Mouse (Mus musculus): Measurements from ENCODE around the gene Gm10715. TPM values are rescaled to one million over a fixed set of nuclear protein-coding genes. Genes with fewer than 3 reads are reported as not detected.
"Not testable (repeated sequence)": the region's sequence is repeated elsewhere in the genome, so short reads cannot be mapped to it uniquely, and the experiment has no call there.

Gm10715 gene
- polyA plus RNA-seq, 1 experiment from 2014 or later, result not detected

GRCm38 (mm10) chr9:3012054-3012621, 24.5 kb upstream of the Gm10715 start:
- not testable (repeated sequence) for H3K27me3 ChIP-seq (replicated peaks; ENCODE audit: insufficient read depth, low read length); DNase-seq (ENCODE audit: low spot score); H3K4me3 ChIP-seq (ENCODE audit: low read depth, low read length); H3K9me3 ChIP-seq (ENCODE audit: low read length); H3K27ac ChIP-seq (ENCODE audit: low read length); H3K9ac ChIP-seq (replicated peaks; ENCODE audit: low read depth); ATAC-seq; H3K4me2 ChIP-seq (replicated peaks; ENCODE audit: low read depth, low read length); H3K4me1 ChIP-seq (ENCODE audit: insufficient read depth, low read depth, low read length); H3K36me3 ChIP-seq (ENCODE audit: insufficient read depth, low read length)
- WGBS, result 83% methylated on average over 2 of the region's 7 CpGs

DNA sequence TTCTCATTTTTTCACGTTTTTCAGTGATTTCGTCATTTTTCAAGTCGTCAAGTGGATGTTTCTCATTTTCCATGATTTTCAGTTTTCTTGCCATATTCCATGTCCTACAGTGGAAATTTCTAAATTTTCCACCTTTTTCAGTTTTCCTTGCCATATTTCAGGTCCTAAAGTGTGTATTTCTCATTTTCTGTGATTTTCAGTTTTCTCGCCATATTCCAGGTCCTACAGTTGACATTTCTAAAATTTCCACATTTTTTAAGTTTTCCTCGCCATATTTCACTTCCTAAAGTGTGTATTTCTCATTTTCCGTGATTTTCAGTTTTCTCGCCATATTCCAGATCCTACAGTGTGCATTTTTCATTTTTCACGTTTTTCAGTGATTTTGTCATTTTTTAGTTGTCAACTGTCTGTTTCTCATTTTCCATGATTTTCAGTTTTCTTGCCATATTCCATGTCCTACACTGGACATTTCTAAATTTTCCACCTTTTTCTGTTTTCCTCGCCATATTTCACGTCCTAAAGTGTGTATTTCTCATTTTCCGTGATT, 23.9 kb upstream of the Gm10715 start, which contains the start of gene Gm10721:
Gene Gm10721 (plus strand): TSS at position 408 of the 547 bp plus-strand sequence.
- not testable (repeated sequence) for H3K27ac ChIP-seq (ENCODE audit: low read length); H3K4me2 ChIP-seq (replicated peaks; ENCODE audit: low read depth, low read length); H3K9me3 ChIP-seq (ENCODE audit: low read length); H3K9ac ChIP-seq (replicated peaks; ENCODE audit: low read depth); H3K36me3 ChIP-seq (ENCODE audit: insufficient read depth, low read length); DNase-seq (ENCODE audit: low spot score); H3K27me3 ChIP-seq (replicated peaks; ENCODE audit: insufficient read depth, low read length); H3K4me3 ChIP-seq (ENCODE audit: low read depth, low read length); H3K4me1 ChIP-seq (ENCODE audit: insufficient read depth, low read depth, low read length)
- WGBS, result no CpG with 5 or more reads among the region's 11 CpGs
- peak; percentile 43 for ATAC-seq

DNA sequence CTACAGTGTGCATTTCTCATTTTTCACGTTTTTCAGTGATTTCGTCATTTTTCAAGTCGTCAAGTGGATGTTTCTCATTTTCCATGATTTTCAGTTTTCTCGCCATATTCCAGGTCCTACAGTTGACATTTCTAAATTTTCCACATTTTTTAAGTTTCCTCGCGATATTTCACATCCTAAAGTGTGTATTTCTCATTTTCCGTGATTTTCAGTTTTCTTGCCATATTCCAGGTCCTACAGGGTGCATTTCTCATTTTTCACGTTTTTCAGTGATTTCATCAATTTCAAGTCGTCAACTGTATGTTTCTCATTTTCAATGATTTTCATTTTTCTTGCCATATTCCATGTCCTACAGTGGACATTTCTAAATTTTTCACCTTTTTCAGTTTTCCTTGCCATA, 21.3 kb upstream of the Gm10715 start, which contains the start of gene Gm10720:
Gene Gm10720 (plus strand): TSS at position 301 of the 400 bp plus-strand sequence.
- H3K9ac ChIP-seq (replicated peaks; ENCODE audit: low read depth); H3K27me3 ChIP-seq (replicated peaks; ENCODE audit: insufficient read depth, low read length); DNase-seq (ENCODE audit: low spot score); ATAC-seq; H3K9me3 ChIP-seq (ENCODE audit: low read length); H3K4me3 ChIP-seq (ENCODE audit: low read depth, low read length); H3K4me1 ChIP-seq (ENCODE audit: insufficient read depth, low read depth, low read length); H3K27ac ChIP-seq (ENCODE audit: low read length); H3K36me3 ChIP-seq (ENCODE audit: insufficient read depth, low read length); H3K4me2 ChIP-seq (replicated peaks; ENCODE audit: low read depth, low read length): not testable (repeated sequence)
- whole genome bisulfite sequencing, result 56% methylated on average over 4 of the region's 9 CpGs

DNA sequence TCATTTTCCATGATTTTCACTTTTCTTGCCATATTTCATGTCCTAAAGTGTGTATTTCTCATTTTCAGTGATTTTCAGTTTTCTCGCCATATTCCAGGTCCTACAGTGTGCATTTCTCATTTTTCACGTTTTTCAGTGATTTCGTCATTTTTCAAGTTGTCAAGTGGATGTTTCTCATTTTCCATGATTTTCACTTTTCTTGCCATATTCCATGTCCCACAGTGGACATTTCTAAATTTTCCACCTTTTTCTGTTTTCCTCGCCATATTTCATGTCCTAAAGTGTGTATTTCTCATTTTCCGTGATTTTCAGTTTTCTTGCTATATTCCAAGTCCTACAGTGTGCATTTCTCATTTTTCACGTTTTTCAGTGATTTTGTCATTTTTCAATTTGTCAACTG, 20.8 kb upstream of the Gm10715 start:
- not testable (repeated sequence) for H3K9ac ChIP-seq (replicated peaks; ENCODE audit: low read depth); DNase-seq (ENCODE audit: low spot score); H3K36me3 ChIP-seq (ENCODE audit: insufficient read depth, low read length); H3K9me3 ChIP-seq (ENCODE audit: low read length); H3K4me1 ChIP-seq (ENCODE audit: insufficient read depth, low read depth, low read length); H3K27me3 ChIP-seq (replicated peaks; ENCODE audit: insufficient read depth, low read length); H3K4me3 ChIP-seq (ENCODE audit: low read depth, low read length); H3K4me2 ChIP-seq (replicated peaks; ENCODE audit: low read depth, low read length); H3K27ac ChIP-seq (ENCODE audit: low read length); ATAC-seq
- 61% methylated on average over 5 of the region's 6 CpGs for WGBS

DNA sequence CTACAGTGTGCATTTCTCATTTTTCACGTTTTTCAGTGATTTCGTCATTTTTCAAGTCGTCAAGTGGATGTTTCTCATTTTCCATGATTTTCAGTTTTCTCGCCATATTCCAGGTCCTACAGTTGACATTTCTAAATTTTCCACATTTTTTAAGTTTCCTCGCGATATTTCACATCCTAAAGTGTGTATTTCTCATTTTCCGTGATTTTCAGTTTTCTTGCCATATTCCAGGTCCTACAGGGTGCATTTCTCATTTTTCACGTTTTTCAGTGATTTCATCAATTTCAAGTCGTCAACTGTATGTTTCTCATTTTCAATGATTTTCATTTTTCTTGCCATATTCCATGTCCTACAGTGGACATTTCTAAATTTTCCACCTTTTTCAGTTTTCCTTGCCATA, 19.6 kb upstream of the Gm10715 start, which contains the start of gene Gm10719:
Gene Gm10719 (plus strand): TSS at position 301 of the 400 bp plus-strand sequence.
- not testable (repeated sequence) for H3K9me3 ChIP-seq (ENCODE audit: low read length); H3K27me3 ChIP-seq (replicated peaks; ENCODE audit: insufficient read depth, low read length); ATAC-seq; H3K4me1 ChIP-seq (ENCODE audit: insufficient read depth, low read depth, low read length); DNase-seq (ENCODE audit: low spot score); H3K4me3 ChIP-seq (ENCODE audit: low read depth, low read length); H3K4me2 ChIP-seq (replicated peaks; ENCODE audit: low read depth, low read length); H3K36me3 ChIP-seq (ENCODE audit: insufficient read depth, low read length); H3K27ac ChIP-seq (ENCODE audit: low read length); H3K9ac ChIP-seq (replicated peaks; ENCODE audit: low read depth)
- 100% methylated on average over 1 of the region's 9 CpGs for WGBS

DNA sequence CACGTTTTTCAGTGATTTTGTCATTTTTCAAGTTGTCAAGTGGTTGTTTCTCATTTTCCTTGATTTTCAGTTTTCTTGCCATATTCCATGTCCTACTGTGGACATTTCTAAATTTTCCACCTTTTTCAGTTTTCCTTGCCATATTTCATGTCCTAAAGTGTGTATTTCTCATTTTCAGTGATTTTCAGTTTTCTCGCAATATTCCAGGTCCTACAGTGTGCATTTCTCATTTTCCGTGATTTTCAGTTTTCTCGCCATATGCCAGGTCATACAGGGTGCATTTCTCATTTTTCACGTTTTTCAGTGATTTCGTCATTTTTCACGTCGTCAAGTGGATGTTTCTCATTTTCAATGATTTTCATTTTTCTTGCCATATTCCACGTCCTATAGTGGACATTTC, 17.7 kb upstream of the Gm10715 start:
- H3K27me3 ChIP-seq (replicated peaks; ENCODE audit: insufficient read depth, low read length); H3K4me3 ChIP-seq (ENCODE audit: low read depth, low read length); H3K9me3 ChIP-seq (ENCODE audit: low read length); H3K27ac ChIP-seq (ENCODE audit: low read length); H3K4me1 ChIP-seq (ENCODE audit: insufficient read depth, low read depth, low read length); H3K36me3 ChIP-seq (ENCODE audit: insufficient read depth, low read length); DNase-seq (ENCODE audit: low spot score); ATAC-seq; H3K4me2 ChIP-seq (replicated peaks; ENCODE audit: low read depth, low read length); H3K9ac ChIP-seq (replicated peaks; ENCODE audit: low read depth): not testable (repeated sequence)
- WGBS, result 72% methylated on average over 9 of the region's 9 CpGs

GRCm38 (mm10) chr9:3019835-3020727, 16.6 kb upstream of the Gm10715 start:
- not testable (repeated sequence) for H3K4me1 ChIP-seq (ENCODE audit: insufficient read depth, low read depth, low read length); H3K36me3 ChIP-seq (ENCODE audit: insufficient read depth, low read length); H3K9me3 ChIP-seq (ENCODE audit: low read length); H3K4me2 ChIP-seq (replicated peaks; ENCODE audit: low read depth, low read length); H3K27me3 ChIP-seq (replicated peaks; ENCODE audit: insufficient read depth, low read length); H3K9ac ChIP-seq (replicated peaks; ENCODE audit: low read depth); H3K27ac ChIP-seq (ENCODE audit: low read length); H3K4me3 ChIP-seq (ENCODE audit: low read depth, low read length); DNase-seq (ENCODE audit: low spot score)
- ATAC-seq, result peak; percentile 50
- 77% methylated on average over 11 of the region's 19 CpGs for WGBS

- not testable (repeated sequence) for H3K4me2 ChIP-seq (replicated peaks; ENCODE audit: low read depth, low read length); H3K4me1 ChIP-seq (ENCODE audit: insufficient read depth, low read depth, low read length); H3K27me3 ChIP-seq (replicated peaks; ENCODE audit: insufficient read depth, low read length); H3K27ac ChIP-seq (ENCODE audit: low read length); H3K9ac ChIP-seq (replicated peaks; ENCODE audit: low read depth); H3K36me3 ChIP-seq (ENCODE audit: insufficient read depth, low read length); H3K4me3 ChIP-seq (ENCODE audit: low read depth, low read length); ATAC-seq; H3K9me3 ChIP-seq (ENCODE audit: low read length)
- WGBS, result 72% methylated on average over 9 of the region's 13 CpGs
- DNase-seq (ENCODE audit: low spot score), result peak; percentile 4
Observed at GRCm38 (mm10) chr9:3022316-3023008, 14.2 kb upstream of the Gm10715 start.
